Mouse (Mus musculus) lung, adult 2 months (tissue): ENCODE data around the gene Tsga10. TPM values are rescaled to one million over a fixed set of nuclear protein-coding genes. Genes with fewer than 3 reads are reported as not detected.
A peak's percentile ranks its signal among the peaks of the same experiment; 100 is the strongest.
"Not testable (repeated sequence)": the region's sequence is repeated elsewhere in the genome, so short reads cannot be mapped to it uniquely, and the experiment has no call there.

ENCODE experiments used
- DNase-seq: peaks from one replicate; pipeline ENCODE4 v3.0.0; 2022
- H3K4me1 ChIP-seq: fragments of 200-500 bp; 2 replicates; pipeline ENCODE4 v1.6.1; 2011; ENCODE audit warnings: low read length; ENCODE audit not compliant: control insufficient read depth, insufficient read depth
- H3K4me3 ChIP-seq: fragments of 200-500 bp; replicated peaks from 2 replicates; pipeline ENCODE3; 2011; ENCODE audit warnings: low read depth, mild to moderate bottlenecking, control low read depth, low read length; ENCODE audit errors: extremely low read depth
- CTCF ChIP-seq: fragments of 200-500 bp; IDR thresholded peaks from 2 replicates; pipeline ENCODE4 v1.5.1; 2011; ENCODE audit warnings: mild to moderate bottlenecking, low read length, control low read depth; ENCODE audit not compliant: insufficient read depth
- POLR2A ChIP-seq: fragments of 200-500 bp; IDR thresholded peaks from 2 replicates; pipeline ENCODE4 v1.6.1; 2011; ENCODE audit warnings: low read depth, mild to moderate bottlenecking, control low read depth, low read length, borderline replicate concordance; ENCODE audit errors: extremely low read depth
- WGBS: fragments of 180-500 bp; shearing (Covaris S2); methylation state at CpG from one replicate; pipeline ENCODE4 v1.1.7; 2018; 5-methylcytosine and 5-hydroxymethylcytosine counted together
- polyA plus RNA-seq: library from polyadenylated mRNA; depleted of rRNA; stranded (reverse); fragments of >200 nt; gene quantifications from 2 replicates; pipeline ENCODE4 v1.2.3, GENCODE M21; 2012

Tsga10 gene
- polyA plus RNA-seq, 1 experiment = 1.8 TPM

GRCm38 (mm10) chr1:37726426-37726825, 139.8 kb downstream of the Tsga10 start:
- DNase-seq = no peak
- Histone ChIP-seq H3K4me1 (no peaks in the 10 kb centered on the region), H3K4me3 (no peak overlapping the region)
- WGBS = 55% methylated on average over 8 of the region's 8 CpGs
- TF ChIP-seq CTCF (no peak), POLR2A (no peak)

- Histone ChIP-seq H3K4me3 (no peak overlapping the region), H3K4me1 (no peaks in the 10 kb centered on the region)
- WGBS = 49% methylated on average over 12 of the region's 12 CpGs
- no peak for TF ChIP-seq CTCF
- TF ChIP-seq POLR2A = no peak
- DNase-seq = no peak
Measured at GRCm38 (mm10) chr1:37725880-37726279, 140.3 kb downstream of the Tsga10 start.

GRCm38 (mm10) chr1:37721092-37721491, 145.1 kb downstream of the Tsga10 start:
- Histone ChIP-seq H3K4me1 (peaks cover 3% of the 10 kb centered on the region; the same call in 1 of the 2 replicates), H3K4me3 (no peak overlapping the region)
- no peak for DNase-seq
- WGBS = 68% methylated on average over 5 of the region's 5 CpGs
- TF ChIP-seq CTCF (no peak), POLR2A (no peak)

GRCm38 (mm10) chr1:37719761-37720640, 146.2 kb downstream of the Tsga10 start, which contains the start of gene 2010300C02Rik:
2010300C02Rik (minus strand) TSS chr1:37720085.
- H3K4me1 ChIP-seq = peaks cover 3% of the 10 kb centered on the region; the same call in 1 of the 2 replicates
- peak within 1 kb of the TSS; percentile 73 for H3K4me3 ChIP-seq
- no peak for TF ChIP-seq POLR2A
- TF ChIP-seq CTCF = no peak
- WGBS = 2% methylated on average over 67 of the region's 69 CpGs
- peak; percentile 60 for DNase-seq

- no peak for TF ChIP-seq POLR2A
- no peak for TF ChIP-seq CTCF
- Histone ChIP-seq H3K4me3 (peak overlapping the region; percentile 73), H3K4me1 (peaks cover 3% of the 10 kb centered on the region; the same call in 1 of the 2 replicates)
- DNase-seq = peak; percentile 39
- WGBS = 5% methylated on average over 49 of the region's 49 CpGs
Measured at GRCm38 (mm10) chr1:37719030-37719723, 147.1 kb downstream of the Tsga10 start.

GRCm38 (mm10) chr1:37718516-37718915, 147.7 kb downstream of the Tsga10 start:
- H3K4me3 ChIP-seq = no peak overlapping the region
- no peak for DNase-seq
- peaks cover 3% of the 10 kb centered on the region; the same call in 1 of the 2 replicates for H3K4me1 ChIP-seq
- no peak for TF ChIP-seq POLR2A
- 0 out of 2 replicates have a peak, but pooled peaks have one; percentile 14 for TF ChIP-seq CTCF
- WGBS = 52% methylated on average over 7 of the region's 7 CpGs

- no peak for DNase-seq
- peaks cover 3% of the 10 kb centered on the region; the same call in 1 of the 2 replicates for H3K4me1 ChIP-seq
- H3K4me3 ChIP-seq = no peak overlapping the region
- no peak for TF ChIP-seq CTCF
- no peak for TF ChIP-seq POLR2A
- WGBS = 71% methylated on average over 14 of the region's 14 CpGs
Measured at GRCm38 (mm10) chr1:37717415-37718195, 148.6 kb downstream of the Tsga10 start.

GRCm38 (mm10) chr1:37712357-37712737, 153.9 kb downstream of the Tsga10 start:
- not testable (repeated sequence) for H3K4me3 ChIP-seq, DNase-seq
- 50% methylated on average over 4 of the region's 4 CpGs for WGBS

More at GRCm38 (mm10) chr1:37712357-37712737, 153.9 kb downstream of the Tsga10 start:
- not testable (repeated sequence) for H3K4me1 ChIP-seq
